Mouse (Mus musculus): ENCODE data around the gene Ifnar2. TPM values are rescaled to one million over a fixed set of nuclear protein-coding genes. Genes with fewer than 3 reads are reported as not detected.

Gene Ifnar2
- total and polyA plus RNA-seq, 3 experiments = 31.2 to 39.9 (median 36.0) TPM

DNA sequence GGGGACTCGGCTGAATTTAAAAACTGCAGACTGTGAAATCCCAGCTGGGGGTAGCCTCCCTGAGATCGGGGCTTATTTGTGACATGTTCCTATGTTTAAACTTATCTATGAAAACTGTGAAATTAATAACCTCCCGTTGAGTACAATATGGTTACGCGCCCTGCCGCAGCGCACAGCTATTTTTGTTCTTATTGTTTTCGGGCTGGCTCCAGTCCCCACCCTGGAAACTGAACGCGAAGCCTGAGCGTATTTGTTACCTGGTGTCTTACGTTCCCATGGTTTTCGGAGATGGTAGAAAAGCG, 24.4 kb upstream of the Ifnar2 start:
- Histone ChIP-seq H3K79me2 (replicated peaks; ENCODE audit: control insufficient read depth, insufficient read depth, low read length) (no peaks in the 10 kb centered on the region), H3K9ac (ENCODE audit: low read depth, low read length) (no peak overlapping the region), H3K36me3 (ENCODE audit: control insufficient read depth, insufficient read depth, low read length) (no peaks in the 10 kb centered on the region), H3K4me1 (ENCODE audit: control insufficient read depth, insufficient read depth, low read length) (no peaks in the 10 kb centered on the region), H3K27me3 (ENCODE audit: control insufficient read depth, insufficient read depth, low read length) (peaks cover 1% of the 10 kb centered on the region; the same call in 1 of the 2 replicates), H3K4me3 (no peak overlapping the region; the same call in 1 of the 2 replicates), H3K27ac (peak overlapping the region; percentile 47)
- TF ChIP-seq EP300 (IDR thresholded peaks at IDR 0.05; ENCODE audit: insufficient read depth, low read depth, low read length) = no peak
- TF ChIP-seq POLR2A (IDR thresholded peaks at IDR 0.05; ENCODE audit: insufficient read depth, low read depth, low read length) = no peak
- no peak for TF ChIP-seq CTCF (IDR thresholded peaks at IDR 0.05)
- 70% methylated on average over 14 of the region's 14 CpGs for WGBS
- no peak for DNase-seq
- intact Hi-C loops (cut with DNase I) = no loop called here

- H3K36me3 ChIP-seq (ENCODE audit: control insufficient read depth, insufficient read depth, low read length) = no peaks in the 10 kb centered on the region
- H3K9ac ChIP-seq (ENCODE audit: low read depth, low read length) = no peak overlapping the region
- no peaks in the 10 kb centered on the region for H3K79me2 ChIP-seq (replicated peaks; ENCODE audit: control insufficient read depth, insufficient read depth, low read length)
- no peak overlapping the region; the same call in 1 of the 2 replicates for H3K4me3 ChIP-seq
- H3K27me3 ChIP-seq (ENCODE audit: control insufficient read depth, insufficient read depth, low read length) = peaks cover 1% of the 10 kb centered on the region; the same call in 1 of the 2 replicates
- TF ChIP-seq CTCF (IDR thresholded peaks at IDR 0.05) (no peak), EP300 (IDR thresholded peaks at IDR 0.05; ENCODE audit: insufficient read depth, low read depth, low read length) (no peak)
- WGBS = 76% methylated on average over 28 of the region's 28 CpGs
- peak in 1 of 2 experiments; percentile 39 for DNase-seq
- peak overlapping the region; percentile 47; the same call in 1 of the 2 replicates for H3K27ac ChIP-seq
- intact Hi-C loops (cut with DNase I) = no loop called here
- H3K4me1 ChIP-seq (ENCODE audit: control insufficient read depth, insufficient read depth, low read length) = no peaks in the 10 kb centered on the region
Observed at GRCm38 (mm10) chr16:91348588-91349330, 23.8 kb upstream of the Ifnar2 start.

GRCm38 (mm10) chr16:91352084-91352562, 20.5 kb upstream of the Ifnar2 start:
- H3K36me3 ChIP-seq (ENCODE audit: control insufficient read depth, insufficient read depth, low read length) = no peaks in the 10 kb centered on the region
- H3K4me3 ChIP-seq = no peak overlapping the region
- H3K27ac ChIP-seq = no peak overlapping the region
- no peaks in the 10 kb centered on the region for H3K79me2 ChIP-seq (replicated peaks; ENCODE audit: control insufficient read depth, insufficient read depth, low read length)
- peak; percentile 54 to 74 for DNase-seq
- H3K9ac ChIP-seq (ENCODE audit: low read depth, low read length) = no peak overlapping the region
- intact Hi-C loops (cut with DNase I) = loop anchor here (1.0 kb wide), 2 partner anchors 192 to 271 kb away; no protein-coding TSS in a partner anchor
- WGBS = 4% methylated on average over 7 of the region's 7 CpGs
- H3K4me1 ChIP-seq (ENCODE audit: control insufficient read depth, insufficient read depth, low read length) = no peaks in the 10 kb centered on the region
- no peak for TF ChIP-seq POLR2A (IDR thresholded peaks at IDR 0.05; ENCODE audit: insufficient read depth, low read depth, low read length)
- peak; percentile 46; the same call in 1 of the 2 replicates for TF ChIP-seq EP300 (IDR thresholded peaks at IDR 0.05; ENCODE audit: insufficient read depth, low read depth, low read length)
- TF ChIP-seq CTCF (IDR thresholded peaks at IDR 0.05) = peak; percentile 96
- peaks cover 1% of the 10 kb centered on the region; the same call in 1 of the 2 replicates for H3K27me3 ChIP-seq (ENCODE audit: control insufficient read depth, insufficient read depth, low read length)

DNA sequence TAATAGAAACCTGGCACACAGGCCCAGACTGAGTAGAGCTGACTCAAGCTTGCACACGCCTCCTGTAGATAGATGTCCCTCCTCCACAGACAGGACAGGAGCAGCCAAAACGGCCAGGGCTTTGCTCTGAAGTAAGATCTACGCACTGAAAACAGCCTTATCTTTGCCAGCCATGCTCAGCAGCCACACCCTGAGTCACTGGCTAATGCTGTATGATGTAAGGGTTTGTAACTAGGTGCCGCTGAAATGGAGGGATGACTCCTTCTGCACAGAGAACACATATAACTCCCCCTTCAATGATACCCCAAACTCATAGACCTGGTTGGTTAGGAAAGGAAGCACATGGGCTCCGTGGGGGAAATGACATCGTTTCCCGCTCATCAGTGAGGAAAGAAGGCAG, 19.8 kb upstream of the Ifnar2 start:
- intact Hi-C loops (cut with DNase I) = loop anchor here (1.0 kb wide), 2 partner anchors 192 to 271 kb away; no protein-coding TSS in a partner anchor
- TF ChIP-seq CTCF (IDR thresholded peaks at IDR 0.05) = no peak
- Histone ChIP-seq H3K9ac (ENCODE audit: low read depth, low read length) (no peak overlapping the region), H3K27ac (no peak overlapping the region), H3K79me2 (replicated peaks; ENCODE audit: control insufficient read depth, insufficient read depth, low read length) (no peaks in the 10 kb centered on the region), H3K4me1 (ENCODE audit: control insufficient read depth, insufficient read depth, low read length) (no peaks in the 10 kb centered on the region), H3K4me3 (no peak overlapping the region), H3K27me3 (ENCODE audit: control insufficient read depth, insufficient read depth, low read length) (peaks cover 1% of the 10 kb centered on the region; the same call in 1 of the 2 replicates), H3K36me3 (ENCODE audit: control insufficient read depth, insufficient read depth, low read length) (no peaks in the 10 kb centered on the region)
- WGBS = 37% methylated on average over 7 of the region's 7 CpGs
- no peak for DNase-seq

- Histone ChIP-seq H3K27me3 (ENCODE audit: control insufficient read depth, insufficient read depth, low read length) (peaks cover 1% of the 10 kb centered on the region; the same call in 1 of the 2 replicates), H3K4me1 (ENCODE audit: control insufficient read depth, insufficient read depth, low read length) (no peaks in the 10 kb centered on the region), H3K79me2 (replicated peaks; ENCODE audit: control insufficient read depth, insufficient read depth, low read length) (no peaks in the 10 kb centered on the region), H3K27ac (no peak overlapping the region), H3K36me3 (ENCODE audit: control insufficient read depth, insufficient read depth, low read length) (no peaks in the 10 kb centered on the region), H3K4me3 (no peak overlapping the region), H3K9ac (ENCODE audit: low read depth, low read length) (no peak overlapping the region)
- intact Hi-C loops (cut with DNase I) = no loop called here
- no peak for TF ChIP-seq EP300 (IDR thresholded peaks at IDR 0.05; ENCODE audit: insufficient read depth, low read depth, low read length)
- TF ChIP-seq POLR2A (IDR thresholded peaks at IDR 0.05; ENCODE audit: insufficient read depth, low read depth, low read length) = no peak
- TF ChIP-seq CTCF (IDR thresholded peaks at IDR 0.05) = no peak
- DNase-seq = no peak
- WGBS = 65% methylated on average over 6 of the region's 6 CpGs
Observed at GRCm38 (mm10) chr16:91353177-91353576, 19.4 kb upstream of the Ifnar2 start.

- H3K4me3 ChIP-seq = no peak overlapping the region
- no peaks in the 10 kb centered on the region for H3K36me3 ChIP-seq (ENCODE audit: control insufficient read depth, insufficient read depth, low read length)
- H3K27me3 ChIP-seq (ENCODE audit: control insufficient read depth, insufficient read depth, low read length) = peaks cover 1% of the 10 kb centered on the region; the same call in 1 of the 2 replicates
- no peak overlapping the region for H3K9ac ChIP-seq (ENCODE audit: low read depth, low read length)
- intact Hi-C loops (cut with DNase I) = no loop called here
- TF ChIP-seq CTCF (IDR thresholded peaks at IDR 0.05) (no peak), POLR2A (IDR thresholded peaks at IDR 0.05; ENCODE audit: insufficient read depth, low read depth, low read length) (no peak), EP300 (IDR thresholded peaks at IDR 0.05; ENCODE audit: insufficient read depth, low read depth, low read length) (no peak)
- no peaks in the 10 kb centered on the region for H3K4me1 ChIP-seq (ENCODE audit: control insufficient read depth, insufficient read depth, low read length)
- H3K79me2 ChIP-seq (replicated peaks; ENCODE audit: control insufficient read depth, insufficient read depth, low read length) = no peaks in the 10 kb centered on the region
- DNase-seq = no peak
- 89% methylated on average over 5 of the region's 5 CpGs for WGBS
- no peak overlapping the region for H3K27ac ChIP-seq
Observed at GRCm38 (mm10) chr16:91353638-91354037, 18.9 kb upstream of the Ifnar2 start.

Measured in heart, adult 2 months (tissue).